Mouse (Mus musculus): ENCODE results near the gene 1700018B08Rik.

DNA sequence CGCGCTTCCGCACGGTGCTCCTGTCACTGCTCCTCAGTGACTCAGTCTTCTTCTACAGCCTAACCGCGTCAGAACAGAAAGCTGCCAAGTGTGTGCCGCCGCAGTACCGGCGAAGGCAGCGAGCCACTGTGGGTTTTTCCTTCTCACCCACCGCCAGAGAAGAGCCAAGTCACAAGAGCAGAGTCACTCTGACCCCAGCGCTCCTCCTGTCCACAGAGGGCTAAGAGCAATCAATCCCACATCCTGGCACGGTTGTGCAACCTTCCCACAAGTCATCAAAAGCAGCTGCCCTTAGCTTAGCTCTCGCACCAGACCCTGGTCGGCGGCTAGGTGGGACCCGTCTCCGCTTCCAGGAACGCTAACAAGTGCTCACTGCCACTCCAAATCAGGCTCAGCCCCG, 26.2 kb upstream of the 1700018B08Rik start:
- TF ChIP-seq CTCF (IDR thresholded peaks at IDR 0.05; ENCODE audit: control insufficient read depth, insufficient read depth, insufficient read length) (no peak), MYOG (IDR thresholded peaks at IDR 0.05; ENCODE audit: control insufficient read depth, extremely low read depth, insufficient read length) (no peak)
